Mouse (Mus musculus) myocyte (in vitro differentiated cells): Measurements from ENCODE around the gene Spns1.

Source experiments
- E2F4 ChIP-seq: IDR thresholded peaks from one replicate; pipeline ENCODE4 v1.6.1; 2011; ENCODE audit warnings: mild to moderate bottlenecking, control low read depth, moderate library complexity; ENCODE audit not compliant: insufficient read depth
- MAX ChIP-seq: IDR thresholded peaks from one replicate; pipeline ENCODE4 v1.6.1; 2011; ENCODE audit warnings: low read depth, mild to moderate bottlenecking, control low read depth
- POLR2A ChIP-seq: IDR thresholded peaks from one replicate; pipeline ENCODE4 v1.6.1; 2011; ENCODE audit warnings: low read depth, mild to moderate bottlenecking, control low read depth, moderate library complexity; ENCODE audit not compliant: insufficient read length
- REST ChIP-seq: IDR thresholded peaks from one replicate; pipeline ENCODE4 v1.6.1; 2011; ENCODE audit warnings: mild to moderate bottlenecking, control low read depth, moderate library complexity; ENCODE audit not compliant: insufficient read depth, insufficient read length
- TCF12 ChIP-seq: IDR thresholded peaks from one replicate; pipeline ENCODE4 v1.6.1; 2011; ENCODE audit warnings: mild to moderate bottlenecking, control low read depth; ENCODE audit not compliant: poor library complexity, insufficient read depth, severe bottlenecking

- TF ChIP-seq POLR2A: no peak
- no peak for TF ChIP-seq REST
- TF ChIP-seq MAX: no peak
- TF ChIP-seq TCF12: no peak
- no peak for TF ChIP-seq E2F4
Measured at GRCm38 (mm10) chr7:126363038-126363437, 14.2 kb downstream of the Spns1 start.
